Mouse (Mus musculus) bone marrow macrophage, adult 2 months (primary cell): ENCODE measurements around the gene Olfr495.

Experiments
- CTCF ChIP-seq: IDR thresholded peaks from 2 replicates; pipeline ENCODE4 v1.5.1; 2012; ENCODE audit warnings: low read depth, mild to moderate bottlenecking, low read length, moderate library complexity
- POLR2A ChIP-seq: IDR thresholded peaks from 2 replicates; pipeline ENCODE4 v1.6.1; 2012; ENCODE audit warnings: mild to moderate bottlenecking, low read depth, low read length, borderline replicate concordance

DNA sequence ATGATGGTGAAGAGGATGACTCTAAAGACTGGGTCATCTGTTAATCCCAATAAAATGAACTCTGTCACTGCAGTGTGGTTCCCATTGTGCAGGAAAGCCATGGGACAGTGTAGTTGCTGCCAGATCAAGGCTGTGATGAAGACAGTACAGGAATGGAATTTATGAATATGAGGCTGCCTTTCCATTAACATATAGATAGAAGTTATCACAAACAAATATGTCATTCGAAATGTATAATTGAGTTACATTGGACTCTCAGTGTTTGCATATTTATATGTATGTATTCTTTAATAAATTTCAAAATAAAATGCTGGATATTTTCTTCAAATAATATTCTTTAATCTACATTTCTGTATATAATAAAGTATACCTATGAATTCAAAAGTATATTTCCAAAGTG lies 46.1 kb upstream of the Olfr495 start, which contains the start of gene Olfr493:
- TF ChIP-seq CTCF (no peak), POLR2A (no peak)
